Mouse (Mus musculus) lung, postnatal 25 days (tissue): ENCODE measurements at regions not wholly inside any gene's neighbourhood (a gene's known extent, or its start where the extent isn't known, plus 50 kb on each side); places are given as distances from the start of the nearest gene placed in this dataset.

Source experiments
- DNase-seq: peaks from one replicate; pipeline ENCODE4 v3.0.0; 2022; ENCODE audit warnings: low spot score

GRCm38 (mm10) chr19:59646231-59646630 lies 188.1 kb downstream of the Emx2 start:
- no peak for DNase-seq

- no peak for DNase-seq
Observed at GRCm38 (mm10) chr19:59646656-59647055, 188.5 kb downstream of the Emx2 start.

- no peak for DNase-seq
Observed at GRCm38 (mm10) chr19:59649421-59649820, 191.2 kb downstream of the Emx2 start.

- DNase-seq, result no peak
Observed at GRCm38 (mm10) chr19:59650611-59651329, 192.6 kb downstream of the Emx2 start.

- DNase-seq, result no peak
Observed at GRCm38 (mm10) chr19:59653631-59654367, 195.6 kb downstream of the Emx2 start.

GRCm38 (mm10) chr19:59655321-59655720 lies 197.1 kb downstream of the Emx2 start:
- no peak for DNase-seq

GRCm38 (mm10) chr19:59669793-59670192 lies 211.6 kb downstream of the Emx2 start:
- DNase-seq, result no peak

GRCm38 (mm10) chr19:59673537-59673936 lies 215.4 kb downstream of the Emx2 start:
- DNase-seq, result no peak

- DNase-seq, result no peak
Observed at GRCm38 (mm10) chr19:59679191-59679590, 221.0 kb downstream of the Emx2 start.

- DNase-seq, result no peak
Observed at GRCm38 (mm10) chr19:59680356-59680755, 222.2 kb downstream of the Emx2 start.

GRCm38 (mm10) chr19:59684292-59684691 lies 226.1 kb downstream of the Emx2 start:
- no peak for DNase-seq

GRCm38 (mm10) chr19:59685826-59686717 lies 227.9 kb downstream of the Emx2 start:
- no peak for DNase-seq

- no peak for DNase-seq
Observed at GRCm38 (mm10) chr19:59687206-59687605, 229.0 kb downstream of the Emx2 start.

- DNase-seq, result no peak
Observed at GRCm38 (mm10) chr19:59687681-59688080, 229.5 kb downstream of the Emx2 start.

- no peak for DNase-seq
Observed at GRCm38 (mm10) chr19:59691541-59692096, 233.4 kb downstream of the Emx2 start.

- no peak for DNase-seq
Observed at GRCm38 (mm10) chr19:59697628-59698027, 239.5 kb downstream of the Emx2 start.

- no peak for DNase-seq
Observed at GRCm38 (mm10) chr19:59700187-59700586, 242.0 kb downstream of the Emx2 start.

- no peak for DNase-seq
Observed at GRCm38 (mm10) chr19:59707106-59707505, 236.3 kb downstream of the Rab11fip2 start.

- DNase-seq, result no peak
Observed at GRCm38 (mm10) chr19:59709180-59709579, 234.3 kb downstream of the Rab11fip2 start.

GRCm38 (mm10) chr19:59715086-59715485 lies 228.4 kb downstream of the Rab11fip2 start:
- no peak for DNase-seq

GRCm38 (mm10) chr19:59717813-59718483 lies 225.5 kb downstream of the Rab11fip2 start:
- no peak for DNase-seq

GRCm38 (mm10) chr19:59738541-59738940 lies 204.9 kb downstream of the Rab11fip2 start:
- DNase-seq, result no peak
